ENCODE assay signal across 7 mouse cellular contexts in genomic region chr11:109361631-109362462, GRCm38 (mm10). TPM values are rescaled to one million over a fixed set of nuclear protein-coding genes. Genes with fewer than 3 reads are reported as not detected.
DNase-seq lines count a peak whose midpoint lies in the region; ATAC-seq and TF ChIP-seq lines count a peak whose summit lies in the region.

No protein-coding gene starts in this region.

- peak; percentile 28 for ATAC-seq in erythroid progenitor cell, adult 5-6 weeks (replicated peaks; ENCODE audit: low FRiP score, poor library complexity, severe bottlenecking)
- ATAC-seq in hindbrain, embryonic 11.5 days (ENCODE audit: low FRiP score): peak; percentile 25; the same call in 1 of the 2 replicates
- peak; percentile 37 for ATAC-seq in liver, embryonic 11.5 days (replicated peaks; ENCODE audit: low FRiP score)

- no peak overlapping the region for H3K27ac ChIP-seq in hindbrain, embryonic 11.5 days (ENCODE audit: low read depth, low read length)
- peak overlapping the region; percentile 96; the same call in 1 of the 2 replicates for H3K27ac ChIP-seq in liver, embryonic 11.5 days (ENCODE audit: low read depth, low read length)

- peaks cover 2% of the 10 kb centered on the region; the same call in 1 of the 2 replicates for H3K36me3 ChIP-seq in hindbrain, embryonic 11.5 days (ENCODE audit: control insufficient read depth, insufficient read depth, low read length)
- peaks cover 6% of the 10 kb centered on the region for H3K36me3 ChIP-seq in liver, embryonic 11.5 days (ENCODE audit: control insufficient read depth, insufficient read depth, low read length)
- H3K36me3 ChIP-seq in myocyte (ENCODE audit: control insufficient read depth, insufficient read depth): peaks cover 8% of the 10 kb centered on the region

- H3K9ac ChIP-seq in hindbrain, embryonic 11.5 days (ENCODE audit: low read depth, low read length): peak overlapping the region; percentile 85
- peak overlapping the region; percentile 81 for H3K9ac ChIP-seq in liver, embryonic 11.5 days (ENCODE audit: low read depth, low read length)

- H3K9me3 ChIP-seq in hindbrain, embryonic 11.5 days (ENCODE audit: control insufficient read depth, low read length): no peaks in the 10 kb centered on the region
- H3K9me3 ChIP-seq in liver, embryonic 11.5 days (ENCODE audit: control insufficient read depth, low read length): no peaks in the 10 kb centered on the region

- WGBS in hindbrain, embryonic 11.5 days: 9% methylated on average over 27 of the region's 27 CpGs
- WGBS in liver, embryonic 11.5 days: 4% methylated on average over 27 of the region's 27 CpGs

- peak overlapping the region; percentile 56 for H3K4me2 ChIP-seq in hindbrain, embryonic 11.5 days (replicated peaks; ENCODE audit: low read depth, low read length)
- H3K4me2 ChIP-seq in liver, embryonic 11.5 days: peak overlapping the region; percentile 86
- peak overlapping the region; percentile 96 for H3K4me2 ChIP-seq in myocyte (ENCODE audit: low read depth)

- peaks cover 39% of the 10 kb centered on the region for H3K79me2 ChIP-seq in myocyte (ENCODE audit: control insufficient read depth, insufficient read depth)

- peak; percentile 36 to 43 for DNase-seq in CD8-positive naive resting alpha-beta T cell, adult 2 months (ENCODE audit: low read depth in 2 of 2, low spot score in 2 of 2)
- peak; percentile 61 for DNase-seq in NIH3T3 (ENCODE audit: low read depth)
- no peak for DNase-seq in hindbrain, embryonic 11.5 days (ENCODE audit: low spot score)
- no peak for DNase-seq in liver, embryonic 11.5 days (ENCODE audit: low spot score)
- DNase-seq in right cerebral cortex, postnatal 36 days (ENCODE audit: low spot score in 2 of 2): no peak

- H3K4me3 ChIP-seq in hindbrain, embryonic 11.5 days (ENCODE audit: low read depth, low read length): peak overlapping the region; percentile 95
- H3K4me3 ChIP-seq in liver, embryonic 11.5 days (ENCODE audit: low read depth, low read length): peak overlapping the region; percentile 86
- H3K4me3 ChIP-seq in myocyte: peak overlapping the region; percentile 80

- no peaks in the 10 kb centered on the region for H3K27me3 ChIP-seq in hindbrain, embryonic 11.5 days (ENCODE audit: control insufficient read depth, insufficient read depth, low read length)
- H3K27me3 ChIP-seq in liver, embryonic 11.5 days (replicated peaks; ENCODE audit: control insufficient read depth, insufficient read depth, low read length): no peaks in the 10 kb centered on the region
- H3K27me3 ChIP-seq in myocyte (ENCODE audit: control insufficient read depth, insufficient read depth, insufficient read length): no peaks in the 10 kb centered on the region

- peaks cover 8% of the 10 kb centered on the region; the same call in 1 of the 2 replicates for H3K4me1 ChIP-seq in hindbrain, embryonic 11.5 days (replicated peaks; ENCODE audit: control insufficient read depth, insufficient read depth, low read length)
- H3K4me1 ChIP-seq in liver, embryonic 11.5 days (replicated peaks; ENCODE audit: control insufficient read depth, insufficient read depth, low read length): peaks cover 23% of the 10 kb centered on the region

- no peak for TF ChIP-seq POLR2A in myocyte (IDR thresholded peaks at IDR 0.05; ENCODE audit: insufficient read length, low read depth)

- H3ac ChIP-seq in myocyte (ENCODE audit: control insufficient read depth, insufficient read length): peak overlapping the region; percentile 96

TF ChIP-seq in myocyte, 11 proteins besides CTCF, POLR2A, EP300 and RAD21:
- no peak for TF ChIP-seq SRF (IDR thresholded peaks at IDR 0.05; ENCODE audit: control insufficient read depth, insufficient read length, low read depth)
- no peak for TF ChIP-seq E2F4 (IDR thresholded peaks at IDR 0.05; ENCODE audit: insufficient read depth)
- peak; percentile 34 for TF ChIP-seq USF1 (IDR thresholded peaks at IDR 0.05; ENCODE audit: low read depth)
- TF ChIP-seq MYOD1 (IDR thresholded peaks at IDR 0.05; ENCODE audit: control insufficient read depth in 1 of 3, insufficient read length in 2 of 3, low read depth in 2 of 3): no peak
- TF ChIP-seq POLR2AphosphoS2 (IDR thresholded peaks at IDR 0.05; ENCODE audit: insufficient read length, low read depth): no peak
TF ChIP-seq in myocyte: peak in this region for 1.

RNA-seq across cellular contexts. Expression of gene Gna13, which starts 0.8 kb away (rescaled TPM):
- total RNA-seq in erythroid progenitor cell, adult 5-6 weeks (2015; ENCODE audit: low replicate concordance): 41.1 and 46.5 TPM in 2 replicates
- total RNA-seq in erythroid progenitor cell, adult 5-6 weeks (2017; ENCODE audit: low replicate concordance): 37.9 and 40.1 TPM in 2 replicates
- 20.6 and 25.2 TPM in 2 replicates for polyA plus RNA-seq in hindbrain, embryonic 11.5 days (2014; fragmentation: Nextera tagmentation; extraction: Ambion mirVana)
- 24.9 and 25.3 TPM in 2 replicates for polyA plus RNA-seq in liver, embryonic 11.5 days (2014; fragmentation: Nextera tagmentation; extraction: Ambion mirVana)
- 24.1 TPM for polyA plus RNA-seq in myocyte (2012; fragmentation: generic; extraction: Trizol)

RNA-seq across cellular contexts. Expression of gene 9930022D16Rik, which starts 51.9 kb away (rescaled TPM):
- total RNA-seq in erythroid progenitor cell, adult 5-6 weeks (2015; ENCODE audit: low replicate concordance): not detected in 2 replicates
- not detected in 2 replicates for total RNA-seq in erythroid progenitor cell, adult 5-6 weeks (2017; ENCODE audit: low replicate concordance)
- polyA plus RNA-seq in hindbrain, embryonic 11.5 days (2014; fragmentation: Nextera tagmentation; extraction: Ambion mirVana): not detected in 2 replicates
- polyA plus RNA-seq in liver, embryonic 11.5 days (2014; fragmentation: Nextera tagmentation; extraction: Ambion mirVana): not detected in 2 replicates
- polyA plus RNA-seq in myocyte (2012; fragmentation: generic; extraction: Trizol): not detected

Comparison
In these comparisons a context has a peak if more than half of its experiments do, and no peak if none do; other contexts are left out.
1. DNase-seq: peak in CD8-positive naive resting alpha-beta T cell, adult 2 months (2 of 2) and NIH3T3 (single experiment); none in hindbrain, embryonic 11.5 days (single experiment), liver, embryonic 11.5 days (single experiment) and right cerebral cortex, postnatal 36 days (0 of 2).
2. Peak in every context shown above with its lines, with median percentiles within 50 percentile points of each other: ATAC-seq, H3K4me2 ChIP-seq and H3K4me3 ChIP-seq.